Mouse (Mus musculus) brain, embryonic 14.5 days (tissue): ENCODE results near the gene Msln.

Experiments used
- CTCF ChIP-seq: fragments of 200-500 bp; IDR thresholded peaks from 2 replicates; pipeline ENCODE4 v1.5.1; 2012; ENCODE audit warnings: inconsistent platforms, mild to moderate bottlenecking, moderate library complexity, borderline replicate concordance; ENCODE audit not compliant: insufficient read depth, insufficient read length; ENCODE audit errors: extremely low read depth
- POLR2A ChIP-seq: fragments of 200-500 bp; IDR thresholded peaks from 2 replicates; pipeline ENCODE4 v1.6.1; 2012; ENCODE audit warnings: mild to moderate bottlenecking, inconsistent platforms, borderline replicate concordance; ENCODE audit not compliant: poor library complexity, insufficient read depth, insufficient read length, severe bottlenecking; ENCODE audit errors: extremely low read depth

DNA sequence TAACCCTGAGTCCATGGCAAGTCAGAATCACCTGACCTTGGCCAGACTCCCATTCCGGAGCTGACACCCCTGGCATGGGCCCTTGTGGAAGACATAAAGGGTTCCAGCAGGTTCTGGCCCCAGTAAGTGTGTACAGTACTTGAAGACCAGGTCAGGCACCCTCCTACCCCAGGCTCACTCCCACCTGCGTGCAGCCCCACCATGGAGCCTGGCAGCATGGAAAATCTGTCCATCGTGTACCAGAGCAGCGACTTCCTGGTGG lies 26.2 kb downstream of the Msln start:
- no peak for TF ChIP-seq CTCF
- no peak for TF ChIP-seq POLR2A
